Mouse (Mus musculus) kidney, embryonic 16.5 days (tissue): ENCODE results near the gene Gm20388. TPM values are rescaled to one million over a fixed set of nuclear protein-coding genes. Genes with fewer than 3 reads are reported as not detected.

ENCODE experiments used
- ATAC-seq: fragments of 200-750 bp; cut with Nextera tagmentation; 2 replicates; pipeline ENCODE4 v1.8.0; 2017; ENCODE audit warnings: moderate TSS enrichment; ENCODE audit not compliant: low FRiP score, low TSS enrichment
- H3K27ac ChIP-seq: fragments of 300-500 bp; sonication (generic); 2 replicates; pipeline ENCODE4 v1.5.1; 2014; ENCODE audit warnings: low read length
- H3K27me3 ChIP-seq: fragments of 300-500 bp; sonication (generic); 2 replicates; pipeline ENCODE4 v1.6.1; 2014; ENCODE audit warnings: low read length, control low read depth, mixed read lengths; ENCODE audit not compliant: insufficient read depth
- H3K36me3 ChIP-seq: fragments of 300-500 bp; sonication (generic); 2 replicates; pipeline ENCODE4 v1.6.1; 2014; ENCODE audit warnings: low read length, control low read depth, mixed read lengths; ENCODE audit not compliant: insufficient read depth
- H3K4me1 ChIP-seq: fragments of 300-500 bp; sonication (generic); 2 replicates; pipeline ENCODE4 v1.6.1; 2014; ENCODE audit warnings: low read length, control low read depth, mixed read lengths; ENCODE audit not compliant: insufficient read depth
- H3K4me2 ChIP-seq: fragments of 300-500 bp; sonication (generic); replicated peaks from 2 replicates; pipeline ENCODE4 v1.6.1; 2014; ENCODE audit warnings: low read depth, low read length
- H3K4me3 ChIP-seq: fragments of 300-500 bp; sonication (generic); 2 replicates; pipeline ENCODE4 v1.5.1; 2014; ENCODE audit warnings: mild to moderate bottlenecking, low read length
- H3K9ac ChIP-seq: fragments of 300-500 bp; sonication (generic); replicated peaks from 2 replicates; pipeline ENCODE4 v1.6.1; 2014; ENCODE audit warnings: low read length
- H3K9me3 ChIP-seq: fragments of 300-500 bp; sonication (generic); 2 replicates; pipeline ENCODE4 v1.6.1; 2016; ENCODE audit warnings: low read length, control low read depth
- WGBS: fragments of 180-500 bp; shearing (Covaris S2); extraction: QIAGEN DNeasy Blood & Tissue Kit; methylation state at CpG from one replicate; pipeline ENCODE4 v1.1.7; 2014; 5-methylcytosine and 5-hydroxymethylcytosine counted together
- polyA plus RNA-seq: library from polyadenylated mRNA; unstranded; fragments of >200 nt; fragmentation: Nextera tagmentation; extraction: Ambion mirVana; gene quantifications from 2 replicates; pipeline ENCODE4 v1.2.1, GENCODE M21; 2015

The Gm20388 gene
- polyA plus RNA-seq, 1 experiment from 2014 or later, result 7.7 TPM

- ATAC-seq, result no peak
- Histone ChIP-seq H3K4me1 (no peaks in the 10 kb centered on the region), H3K36me3 (peaks cover 13% of the 10 kb centered on the region; the same call in 1 of the 2 replicates), H3K27ac (no peak overlapping the region), H3K27me3 (no peaks in the 10 kb centered on the region), H3K4me2 (no peak overlapping the region), H3K9ac (no peak overlapping the region), H3K9me3 (no peaks in the 10 kb centered on the region), H3K4me3 (no peak overlapping the region)
- WGBS, result 89% methylated on average over 8 of the region's 9 CpGs
Observed at GRCm38 (mm10) chr8:121821770-121822169, 1911.1 kb downstream of the Gm20388 start.

- Histone ChIP-seq H3K4me2 (no peak overlapping the region), H3K4me3 (no peak overlapping the region)
Observed at GRCm38 (mm10) chr8:121827726-121828125, 1917.1 kb downstream of the Gm20388 start.

GRCm38 (mm10) chr8:121828376-121829023 lies 1917.9 kb downstream of the Gm20388 start:
- Histone ChIP-seq H3K27me3 (no peaks in the 10 kb centered on the region), H3K4me2 (peak overlapping the region; percentile 97), H3K9ac (peak overlapping the region; percentile 94), H3K4me3 (peak overlapping the region; percentile 94), H3K4me1 (peaks cover 12% of the 10 kb centered on the region), H3K9me3 (no peaks in the 10 kb centered on the region), H3K36me3 (no peaks in the 10 kb centered on the region), H3K27ac (no peak overlapping the region)
- ATAC-seq, result no peak
- WGBS, result 32% methylated on average over 10 of the region's 10 CpGs

More at GRCm38 (mm10) chr8:121827726-121828125, 1917.1 kb downstream of the Gm20388 start:
- no peak for ATAC-seq
- Histone ChIP-seq H3K27ac (no peak overlapping the region), H3K4me1 (peaks cover 12% of the 10 kb centered on the region), H3K9me3 (no peaks in the 10 kb centered on the region), H3K27me3 (no peaks in the 10 kb centered on the region), H3K36me3 (no peaks in the 10 kb centered on the region), H3K9ac (no peak overlapping the region)
- 90% methylated on average over 5 of the region's 5 CpGs for WGBS

GRCm38 (mm10) chr8:121829048-121829776 lies 1918.6 kb downstream of the Gm20388 start, which contains the start of gene Klhdc4:
Gene Klhdc4 (minus strand): TSS chr8:121829569.
- Histone ChIP-seq H3K4me3 (peak within 1 kb of the TSS; percentile 94), H3K27ac (peak within 1 kb of the TSS; percentile 38; the same call in 1 of the 2 replicates), H3K27me3 (no peaks in the 10 kb centered on the region), H3K9ac (peak within 1 kb of the TSS; percentile 94), H3K4me1 (peaks cover 12% of the 10 kb centered on the region), H3K9me3 (no peaks in the 10 kb centered on the region), H3K4me2 (peak within 1 kb of the TSS; percentile 97), H3K36me3 (no peaks in the 10 kb centered on the region)
- peak; percentile 98 for ATAC-seq
- WGBS, result under 1% methylated on average over 63 of the region's 68 CpGs

GRCm38 (mm10) chr8:121829777-121830362 lies 1919.2 kb downstream of the Gm20388 start:
- 18% methylated on average over 18 of the region's 18 CpGs for WGBS

GRCm38 (mm10) chr8:121832061-121832460 lies 1921.4 kb downstream of the Gm20388 start:
- ATAC-seq, result no peak
- no peaks in the 10 kb centered on the region for H3K36me3 ChIP-seq
- peaks cover 12% of the 10 kb centered on the region for H3K4me1 ChIP-seq
- H3K27me3 ChIP-seq, result no peaks in the 10 kb centered on the region
- no peaks in the 10 kb centered on the region for H3K9me3 ChIP-seq
- 88% methylated on average over 2 of the region's 2 CpGs for WGBS
- no peak overlapping the region for H3K4me3 ChIP-seq
- no peak overlapping the region for H3K4me2 ChIP-seq
- H3K9ac ChIP-seq, result no peak overlapping the region
- no peak overlapping the region for H3K27ac ChIP-seq

More at GRCm38 (mm10) chr8:121829777-121830362, 1919.2 kb downstream of the Gm20388 start:
- Histone ChIP-seq H3K27ac (no peak overlapping the region), H3K9me3 (no peaks in the 10 kb centered on the region), H3K4me2 (peak overlapping the region; percentile 97), H3K9ac (peak overlapping the region; percentile 94), H3K4me3 (peak overlapping the region; percentile 94), H3K4me1 (peaks cover 12% of the 10 kb centered on the region), H3K27me3 (no peaks in the 10 kb centered on the region), H3K36me3 (no peaks in the 10 kb centered on the region)
- ATAC-seq, result peak; percentile 85

- no peak overlapping the region for H3K27ac ChIP-seq
- H3K4me2 ChIP-seq, result 0 out of 2 replicates have a peak overlapping the region, but pooled peaks have one; percentile 4
- no peak overlapping the region for H3K4me3 ChIP-seq
- WGBS, result 19% methylated on average over 6 of the region's 6 CpGs
- ATAC-seq, result no peak
- peaks cover 12% of the 10 kb centered on the region for H3K4me1 ChIP-seq
- no peaks in the 10 kb centered on the region for H3K27me3 ChIP-seq
- H3K36me3 ChIP-seq, result no peaks in the 10 kb centered on the region
- no peaks in the 10 kb centered on the region for H3K9me3 ChIP-seq
- no peak overlapping the region for H3K9ac ChIP-seq
Observed at GRCm38 (mm10) chr8:121832503-121832902, 1921.9 kb downstream of the Gm20388 start.

GRCm38 (mm10) chr8:121841242-121841641 lies 1930.6 kb downstream of the Gm20388 start:
- no peak for ATAC-seq
- Histone ChIP-seq H3K9me3 (no peaks in the 10 kb centered on the region), H3K4me3 (no peak overlapping the region), H3K4me1 (no peaks in the 10 kb centered on the region), H3K9ac (no peak overlapping the region), H3K27ac (no peak overlapping the region), H3K27me3 (no peaks in the 10 kb centered on the region), H3K36me3 (no peaks in the 10 kb centered on the region), H3K4me2 (no peak overlapping the region)
- 61% methylated on average over 8 of the region's 8 CpGs for WGBS

- H3K36me3 ChIP-seq, result no peaks in the 10 kb centered on the region
- WGBS, result 90% methylated on average over 8 of the region's 8 CpGs
Observed at GRCm38 (mm10) chr8:121842064-121842955, 1931.7 kb downstream of the Gm20388 start.

More at GRCm38 (mm10) chr8:121842064-121842955, 1931.7 kb downstream of the Gm20388 start:
- no peaks in the 10 kb centered on the region for H3K9me3 ChIP-seq
- H3K4me1 ChIP-seq, result no peaks in the 10 kb centered on the region
- H3K27ac ChIP-seq, result no peak overlapping the region
- no peaks in the 10 kb centered on the region for H3K27me3 ChIP-seq
- H3K9ac ChIP-seq, result no peak overlapping the region
- ATAC-seq, result no peak
- H3K4me3 ChIP-seq, result no peak overlapping the region
- H3K4me2 ChIP-seq, result no peak overlapping the region
